Mouse (Mus musculus) lung, embryonic 14.5 days (tissue): Measurements from ENCODE around the gene Arhgdia. TPM values are rescaled to one million over a fixed set of nuclear protein-coding genes. Genes with fewer than 3 reads are reported as not detected.

ENCODE experiments used
- ATAC-seq: fragments of 200-750 bp; cut with Nextera tagmentation; 2 replicates; pipeline ENCODE4 v1.8.0; 2017; ENCODE audit warnings: mild to moderate bottlenecking, moderate TSS enrichment, moderate library complexity; ENCODE audit not compliant: insufficient read depth
- DNase-seq: peaks from one replicate; pipeline ENCODE4 v3.0.0-alpha.2; 2015
- H3K27ac ChIP-seq: fragments of 300-500 bp; sonication (generic); 2 replicates; pipeline ENCODE4 v1.5.1; 2014; ENCODE audit warnings: low read depth, mild to moderate bottlenecking, moderate library complexity
- H3K27me3 ChIP-seq: fragments of 300-500 bp; sonication (generic); 2 replicates; pipeline ENCODE4 v1.6.1; 2014; ENCODE audit warnings: low read length, control low read depth; ENCODE audit not compliant: insufficient read depth
- H3K36me3 ChIP-seq: fragments of 300-500 bp; sonication (generic); 2 replicates; pipeline ENCODE4 v1.6.1; 2014; ENCODE audit warnings: control low read depth; ENCODE audit not compliant: insufficient read depth
- H3K4me1 ChIP-seq: fragments of 300-500 bp; sonication (generic); 2 replicates; pipeline ENCODE4 v1.6.1; 2014; ENCODE audit warnings: antibody characterized with exemption, control low read depth; ENCODE audit not compliant: insufficient read depth
- H3K4me2 ChIP-seq: fragments of 300-500 bp; sonication (generic); 2 replicates; pipeline ENCODE4 v1.6.1; 2014; ENCODE audit warnings: mild to moderate bottlenecking
- H3K4me3 ChIP-seq: fragments of 300-500 bp; sonication (generic); 2 replicates; pipeline ENCODE4 v1.5.1; 2014; ENCODE audit warnings: low read depth, low read length
- H3K9ac ChIP-seq: fragments of 300-500 bp; sonication (generic); 2 replicates; pipeline ENCODE4 v1.6.1; 2014
- H3K9me3 ChIP-seq: fragments of 300-500 bp; sonication (generic); 2 replicates; pipeline ENCODE4 v1.6.1; 2016; ENCODE audit warnings: low read depth, low read length, control low read depth
- CTCF ChIP-seq: IDR thresholded peaks from 2 replicates; pipeline ENCODE4 v1.5.1; 2016; ENCODE audit warnings: antibody characterized with exemption, low read depth
- WGBS: fragments of 180-500 bp; shearing (Covaris S2); extraction: QIAGEN DNeasy Blood & Tissue Kit; methylation state at CpG from one replicate; pipeline ENCODE4 v1.1.7; 2014; 5-methylcytosine and 5-hydroxymethylcytosine counted together
- polyA plus RNA-seq: library from polyadenylated mRNA; unstranded; fragments of >200 nt; fragmentation: Nextera tagmentation; extraction: Ambion mirVana; gene quantifications from 2 replicates; pipeline ENCODE4 v1.2.1, GENCODE M21; 2014

Gene Arhgdia
- polyA plus RNA-seq: 717 and 734 TPM in 2 replicates

- peak within 1 kb of the TSS; percentile 96 for H3K27ac ChIP-seq
- H3K4me2 ChIP-seq: peak within 1 kb of the TSS; percentile 95
- no peaks in the 10 kb centered on the region for H3K27me3 ChIP-seq
- ATAC-seq: peak; percentile 49
- peak; percentile 95 for DNase-seq
- TF ChIP-seq CTCF: peak; percentile 28; the same call in 1 of the 2 replicates
- H3K9me3 ChIP-seq: no peaks in the 10 kb centered on the region
- H3K4me1 ChIP-seq: peaks cover 11% of the 10 kb centered on the region
- peak within 1 kb of the TSS; percentile 93 for H3K9ac ChIP-seq
- peaks cover 72% of the 10 kb centered on the region for H3K36me3 ChIP-seq
- peak within 1 kb of the TSS; percentile 94 for H3K4me3 ChIP-seq
- 6% methylated on average over 64 of the region's 75 CpGs for WGBS
These were observed at the start of gene Arhgdia for GRCm38 (mm10) chr11:120581490-120582267. Arhgdia (minus strand) TSS chr11:120581624.

GRCm38 (mm10) chr11:120630401-120630871, 49.0 kb upstream of the Arhgdia start:
- H3K4me1 ChIP-seq: peaks cover 19% of the 10 kb centered on the region
- peak overlapping the region; percentile 15 for H3K4me3 ChIP-seq
- no peak for TF ChIP-seq CTCF
- 56% methylated on average over 5 of the region's 5 CpGs for WGBS
- H3K36me3 ChIP-seq: peaks cover 30% of the 10 kb centered on the region
- peak overlapping the region; percentile 47 for H3K9ac ChIP-seq
- H3K4me2 ChIP-seq: peak overlapping the region; percentile 86
- ATAC-seq (no peak), DNase-seq (no peak)
- no peaks in the 10 kb centered on the region for H3K27me3 ChIP-seq
- peak overlapping the region; percentile 70 for H3K27ac ChIP-seq
- H3K9me3 ChIP-seq: no peaks in the 10 kb centered on the region

DNA sequence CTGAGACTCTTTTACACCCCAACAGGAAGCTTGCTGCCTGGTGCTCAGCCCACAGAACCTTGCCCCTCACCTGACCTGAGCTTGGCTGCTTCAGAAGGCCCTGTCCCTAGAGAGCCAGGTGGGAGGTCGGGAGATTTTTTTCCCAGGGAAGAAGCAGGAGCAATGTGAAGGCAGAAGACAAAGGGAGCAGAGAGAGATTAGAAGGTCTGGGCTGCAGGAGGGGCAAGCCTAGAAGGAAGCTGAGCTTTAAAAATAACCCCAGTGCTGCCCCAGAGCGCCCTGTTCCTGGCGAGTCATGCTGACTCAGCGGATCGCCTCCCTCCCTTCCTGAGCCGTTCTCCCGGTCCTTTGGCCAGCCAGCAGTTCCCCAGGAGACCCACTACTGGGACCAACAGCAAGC, 48.5 kb upstream of the Arhgdia start:
- Histone ChIP-seq H3K27ac (peak overlapping the region; percentile 70), H3K27me3 (no peaks in the 10 kb centered on the region), H3K9me3 (no peaks in the 10 kb centered on the region), H3K9ac (peak overlapping the region; percentile 47), H3K36me3 (peaks cover 30% of the 10 kb centered on the region), H3K4me2 (peak overlapping the region; percentile 86), H3K4me1 (peaks cover 22% of the 10 kb centered on the region), H3K4me3 (peak overlapping the region; percentile 15)
- 50% methylated on average over 7 of the region's 7 CpGs for WGBS
- DNase-seq (peak; percentile 39), ATAC-seq (no peak)
- no peak for TF ChIP-seq CTCF

GRCm38 (mm10) chr11:120629341-120629730, 47.9 kb upstream of the Arhgdia start:
- H3K4me3 ChIP-seq: peak overlapping the region; percentile 15
- H3K4me2 ChIP-seq: peak overlapping the region; percentile 86
- no peak for DNase-seq
- peaks cover 30% of the 10 kb centered on the region for H3K36me3 ChIP-seq
- no peaks in the 10 kb centered on the region for H3K9me3 ChIP-seq
- peak overlapping the region; percentile 65; the same call in 1 of the 2 replicates for H3K27ac ChIP-seq
- H3K4me1 ChIP-seq: peaks cover 22% of the 10 kb centered on the region
- ATAC-seq: no peak
- WGBS: 77% methylated on average over 23 of the region's 23 CpGs
- no peaks in the 10 kb centered on the region for H3K27me3 ChIP-seq
- no peak overlapping the region for H3K9ac ChIP-seq
- TF ChIP-seq CTCF: no peak

- Histone ChIP-seq H3K27me3 (no peaks in the 10 kb centered on the region), H3K36me3 (peaks cover 32% of the 10 kb centered on the region), H3K27ac (0 out of 2 replicates have a peak overlapping the region, but pooled peaks have one; percentile 8), H3K4me2 (peak overlapping the region; percentile 86; the same call in 1 of the 2 replicates), H3K9ac (no peak overlapping the region), H3K9me3 (no peaks in the 10 kb centered on the region), H3K4me1 (peaks cover 22% of the 10 kb centered on the region), H3K4me3 (peak overlapping the region; percentile 3; the same call in 1 of the 2 replicates)
- TF ChIP-seq CTCF: no peak
- DNase-seq: no peak
- no peak for ATAC-seq
- WGBS: 92% methylated on average over 23 of the region's 23 CpGs
These were observed 47.3 kb upstream of the Arhgdia start for GRCm38 (mm10) chr11:120628601-120629340.

GRCm38 (mm10) chr11:120627468-120628300, 46.3 kb upstream of the Arhgdia start:
- DNase-seq (no peak), ATAC-seq (no peak)
- H3K4me3 ChIP-seq: no peak overlapping the region
- H3K9me3 ChIP-seq: no peaks in the 10 kb centered on the region
- WGBS: 72% methylated on average over 22 of the region's 22 CpGs
- H3K27me3 ChIP-seq: no peaks in the 10 kb centered on the region
- H3K9ac ChIP-seq: no peak overlapping the region
- H3K4me2 ChIP-seq: no peak overlapping the region
- H3K36me3 ChIP-seq: peaks cover 43% of the 10 kb centered on the region
- no peak overlapping the region for H3K27ac ChIP-seq
- H3K4me1 ChIP-seq: peaks cover 22% of the 10 kb centered on the region
- no peak for TF ChIP-seq CTCF
